Mouse (Mus musculus): ENCODE data around the gene Stk11ip.

Gene Stk11ip

GRCm38 (mm10) chr1:75538597-75539190, 17.4 kb downstream of the Stk11ip start:
- in situ Hi-C loops (cut with MboI, MseI): no loop called here

- in situ Hi-C loops (cut with MboI, MseI): no loop called here
Observed at GRCm38 (mm10) chr1:75541496-75541895, 20.2 kb downstream of the Stk11ip start.

GRCm38 (mm10) chr1:75544351-75544750, 23.0 kb downstream of the Stk11ip start:
- in situ Hi-C loops (cut with MboI, MseI): no loop called here

GRCm38 (mm10) chr1:75545965-75546956, 24.9 kb downstream of the Stk11ip start, which contains the start of gene Slc4a3:
Slc4a3 (plus strand) TSS chr1:75546266.
- in situ Hi-C loops (cut with MboI, MseI): no loop called here

- in situ Hi-C loops (cut with MboI, MseI): no loop called here
Observed at GRCm38 (mm10) chr1:75547351-75547750, 26.0 kb downstream of the Stk11ip start.

- in situ Hi-C loops (cut with MboI, MseI): no loop called here
Observed at GRCm38 (mm10) chr1:75548083-75548482, 26.8 kb downstream of the Stk11ip start.

- in situ Hi-C loops (cut with MboI, MseI): no loop called here
Observed at GRCm38 (mm10) chr1:75548871-75549270, 27.5 kb downstream of the Stk11ip start.

- in situ Hi-C loops (cut with MboI, MseI): no loop called here
Observed at GRCm38 (mm10) chr1:75549289-75550279, 28.3 kb downstream of the Stk11ip start.

GRCm38 (mm10) chr1:75550586-75550985, 29.3 kb downstream of the Stk11ip start:
- in situ Hi-C loops (cut with MboI, MseI): no loop called here

- in situ Hi-C loops (cut with MboI, MseI): no loop called here
Observed at GRCm38 (mm10) chr1:75555680-75556079, 34.4 kb downstream of the Stk11ip start.

- in situ Hi-C loops (cut with MboI, MseI): no loop called here
Observed at GRCm38 (mm10) chr1:75556143-75556781, 34.9 kb downstream of the Stk11ip start.

GRCm38 (mm10) chr1:75557041-75557440, 35.7 kb downstream of the Stk11ip start:
- in situ Hi-C loops (cut with MboI, MseI): no loop called here

GRCm38 (mm10) chr1:75558388-75559178, 37.3 kb downstream of the Stk11ip start:
- in situ Hi-C loops (cut with MboI, MseI): no loop called here

- in situ Hi-C loops (cut with MboI, MseI): no loop called here
Observed at GRCm38 (mm10) chr1:75559212-75559925, 38.0 kb downstream of the Stk11ip start.

GRCm38 (mm10) chr1:75560206-75560913, 39.0 kb downstream of the Stk11ip start:
- in situ Hi-C loops (cut with MboI, MseI): no loop called here

GRCm38 (mm10) chr1:75561221-75561897, 40.0 kb downstream of the Stk11ip start:
- in situ Hi-C loops (cut with MboI, MseI): no loop called here

- in situ Hi-C loops (cut with MboI, MseI): no loop called here
Observed at GRCm38 (mm10) chr1:75561898-75562238, 40.5 kb downstream of the Stk11ip start.

GRCm38 (mm10) chr1:75564102-75564501, 42.8 kb downstream of the Stk11ip start:
- in situ Hi-C loops (cut with MboI, MseI): no loop called here
